In genomic region chr3:27209707-27210106, GRCm38 (mm10) we compare ENCODE assay signal across 12 mouse cellular contexts. TPM values are rescaled to one million over a fixed set of nuclear protein-coding genes. Genes with fewer than 3 reads are reported as not detected.
DNase-seq lines count a peak whose midpoint lies in the region; ATAC-seq and TF ChIP-seq lines count a peak whose summit lies in the region.
"Had no signal": no experiment of that assay in that cellular context is flagged by ENCODE, and none has a peak within 500 bp of the region (broad histone marks: within the 10 kb centered on the region; RNA-seq: fewer than 3 reads in every experiment).

No protein-coding gene starts in this region.

- no peak overlapping the region for H3K4me3 ChIP-seq in forebrain, embryonic 12.5 days (replicated peaks)
- H3K4me3 ChIP-seq in forebrain, embryonic 16.5 days (replicated peaks; ENCODE audit: low read length), result no peak overlapping the region
- no peak overlapping the region for H3K4me3 ChIP-seq in stomach, postnatal 0 days (ENCODE audit: low read depth, low read length)
- no peak overlapping the region for H3K4me3 ChIP-seq in forebrain, embryonic 13.5 days
- H3K4me3 ChIP-seq: midbrain, embryonic 12.5 days had no signal

- peak; percentile 70 to 79 for DNase-seq in right cerebral cortex, adult 2 months (ENCODE audit: low spot score in 2 of 2)
- DNase-seq in right cerebral cortex, postnatal 14 days, result no peak
- DNase-seq in layer of hippocampus, postnatal 36 days, result peak; percentile 45 to 50
- DNase-seq in stomach, postnatal 0 days (ENCODE audit: low spot score), result no peak
- DNase-seq in embryo, embryonic 11 days, result no peak
- DNase-seq: cerebellum, adult 9-11 months; kidney, adult 18-20 months had no signal

- no peak for ATAC-seq in forebrain, embryonic 12.5 days (ENCODE audit: low FRiP score)
- no peak for ATAC-seq in forebrain, embryonic 16.5 days
- peak; percentile 81 for ATAC-seq in stomach, postnatal 0 days (ENCODE audit: low FRiP score, low TSS enrichment)
- no peak for ATAC-seq in forebrain, embryonic 13.5 days

- no peaks in the 10 kb centered on the region for H3K4me1 ChIP-seq in forebrain, embryonic 12.5 days
- no peaks in the 10 kb centered on the region for H3K4me1 ChIP-seq in forebrain, embryonic 16.5 days (replicated peaks; ENCODE audit: control insufficient read depth, insufficient read depth, low read length)
- H3K4me1 ChIP-seq in stomach, postnatal 0 days (replicated peaks; ENCODE audit: control insufficient read depth, insufficient read depth), result peaks cover 3% of the 10 kb centered on the region; the same call in 1 of the 2 replicates
- H3K4me1 ChIP-seq in forebrain, embryonic 13.5 days, result no peaks in the 10 kb centered on the region
- H3K4me1 ChIP-seq: midbrain, embryonic 12.5 days had no signal

- 0 out of 2 replicates have a peak overlapping the region, but pooled peaks have one; percentile 1 for H3K27ac ChIP-seq in forebrain, embryonic 12.5 days
- no peak overlapping the region for H3K27ac ChIP-seq in forebrain, embryonic 16.5 days (ENCODE audit: low read length)
- peak overlapping the region; percentile 56 for H3K27ac ChIP-seq in stomach, postnatal 0 days (replicated peaks)
- H3K27ac ChIP-seq in forebrain, embryonic 13.5 days, result no peak overlapping the region
- H3K27ac ChIP-seq: midbrain, embryonic 12.5 days had no signal

- H3K27me3 ChIP-seq in forebrain, embryonic 12.5 days, result no peaks in the 10 kb centered on the region
- no peaks in the 10 kb centered on the region for H3K27me3 ChIP-seq in forebrain, embryonic 16.5 days (replicated peaks; ENCODE audit: control insufficient read depth, insufficient read depth, low read length)
- no peaks in the 10 kb centered on the region for H3K27me3 ChIP-seq in stomach, postnatal 0 days (ENCODE audit: control insufficient read depth, insufficient read depth, low read length)
- no peaks in the 10 kb centered on the region for H3K27me3 ChIP-seq in forebrain, embryonic 13.5 days
- H3K27me3 ChIP-seq: CH12.LX; midbrain, embryonic 12.5 days had no signal

- TF ChIP-seq CTCF in stomach, postnatal 0 days (IDR thresholded peaks at IDR 0.05; ENCODE audit: low read depth), result no peak

- H3K36me3 ChIP-seq in forebrain, embryonic 12.5 days (replicated peaks), result no peaks in the 10 kb centered on the region
- H3K36me3 ChIP-seq in forebrain, embryonic 16.5 days (ENCODE audit: control insufficient read depth, insufficient read depth), result no peaks in the 10 kb centered on the region
- H3K36me3 ChIP-seq in stomach, postnatal 0 days (ENCODE audit: control insufficient read depth, insufficient read depth, low read length), result no peaks in the 10 kb centered on the region; the same call in 1 of the 2 replicates
- H3K36me3 ChIP-seq in forebrain, embryonic 13.5 days (ENCODE audit: poor library complexity, severe bottlenecking), result 0 out of 2 replicates have a peak, but pooled peaks cover 3% of the 10 kb centered on the region
- H3K36me3 ChIP-seq: midbrain, embryonic 12.5 days had no signal

- 82% methylated on average over 9 of the region's 9 CpGs for WGBS in forebrain, embryonic 12.5 days
- WGBS in forebrain, embryonic 16.5 days, result 83% methylated on average over 9 of the region's 9 CpGs
- WGBS in stomach, postnatal 0 days, result 71% methylated on average over 9 of the region's 9 CpGs
- 86% methylated on average over 9 of the region's 9 CpGs for WGBS in forebrain, embryonic 13.5 days

- H3K9me3 ChIP-seq in forebrain, embryonic 12.5 days, result no peaks in the 10 kb centered on the region
- no peaks in the 10 kb centered on the region for H3K9me3 ChIP-seq in forebrain, embryonic 16.5 days (ENCODE audit: control insufficient read depth, low read length)
- H3K9me3 ChIP-seq in stomach, postnatal 0 days (ENCODE audit: control insufficient read depth, low read length), result no peaks in the 10 kb centered on the region
- H3K9me3 ChIP-seq in forebrain, embryonic 13.5 days (replicated peaks), result no peaks in the 10 kb centered on the region
- H3K9me3 ChIP-seq: midbrain, embryonic 12.5 days had no signal

- TF ChIP-seq EP300 in stomach, postnatal 0 days (optimal IDR thresholded peaks at IDR 0.05), result no peak

- no peak overlapping the region for H3K4me2 ChIP-seq in forebrain, embryonic 12.5 days
- H3K4me2 ChIP-seq in forebrain, embryonic 16.5 days (ENCODE audit: low read length), result no peak overlapping the region
- no peak overlapping the region for H3K4me2 ChIP-seq in stomach, postnatal 0 days (replicated peaks; ENCODE audit: low read depth)
- H3K4me2 ChIP-seq in forebrain, embryonic 13.5 days, result no peak overlapping the region
- H3K4me2 ChIP-seq: midbrain, embryonic 12.5 days had no signal

- H3K9ac ChIP-seq in forebrain, embryonic 12.5 days, result no peak overlapping the region
- no peak overlapping the region for H3K9ac ChIP-seq in forebrain, embryonic 16.5 days (replicated peaks; ENCODE audit: low read depth, low read length)
- H3K9ac ChIP-seq in stomach, postnatal 0 days (ENCODE audit: low read length), result no peak overlapping the region
- no peak overlapping the region for H3K9ac ChIP-seq in forebrain, embryonic 13.5 days
- H3K9ac ChIP-seq: midbrain, embryonic 12.5 days had no signal

RNA-seq across cellular contexts. Expression of gene Nceh1, which starts 26.9 kb away (rescaled TPM):
- 4.1 and 4.4 TPM in 2 replicates for polyA plus RNA-seq in forebrain, embryonic 12.5 days (2016; fragmentation: Nextera tagmentation; extraction: Ambion mirVana)
- 6.7 and 8.5 TPM in 2 replicates for polyA plus RNA-seq in forebrain, embryonic 16.5 days (2015; fragmentation: Nextera tagmentation; extraction: Ambion mirVana)
- 100 to 1,000 TPM; 105 to 113 TPM for total RNA-seq in layer of hippocampus, postnatal 36 days (2021)
- 23.3 and 28.4 TPM in 2 replicates for polyA plus RNA-seq in stomach, postnatal 0 days (2015; fragmentation: Nextera tagmentation; extraction: Ambion mirVana)
- polyA plus RNA-seq in forebrain, embryonic 13.5 days (2015; fragmentation: Nextera tagmentation; extraction: Ambion mirVana), result 4.5 TPM in 2 replicates

RNA-seq across cellular contexts. Expression of gene Ect2, which starts 56.0 kb away (rescaled TPM):
- 99.1 and 108 TPM in 2 replicates for polyA plus RNA-seq in forebrain, embryonic 12.5 days (2016; fragmentation: Nextera tagmentation; extraction: Ambion mirVana)
- polyA plus RNA-seq in forebrain, embryonic 16.5 days (2015; fragmentation: Nextera tagmentation; extraction: Ambion mirVana), result 26.2 and 37.0 TPM in 2 replicates
- 1 to 10 TPM in 1 of 2 experiments, under 1 TPM in 1; 0.85 to 1.5 TPM for total RNA-seq in layer of hippocampus, postnatal 36 days (2021)
- polyA plus RNA-seq in stomach, postnatal 0 days (2015; fragmentation: Nextera tagmentation; extraction: Ambion mirVana), result 7.8 and 8.6 TPM in 2 replicates
- polyA plus RNA-seq in forebrain, embryonic 13.5 days (2015; fragmentation: Nextera tagmentation; extraction: Ambion mirVana), result 67.1 and 72.6 TPM in 2 replicates

Comparison
In these comparisons a context has a peak if more than half of its experiments do, and no peak if none do; other contexts are left out.
1. H3K27ac ChIP-seq: peak in forebrain, embryonic 12.5 days (single experiment) and stomach, postnatal 0 days (single experiment); none in forebrain, embryonic 16.5 days (single experiment) and forebrain, embryonic 13.5 days (single experiment).
2. DNase-seq: peak in right cerebral cortex, adult 2 months (2 of 2) and layer of hippocampus, postnatal 36 days (2 of 2); none in right cerebral cortex, postnatal 14 days (single experiment), stomach, postnatal 0 days (single experiment) and embryo, embryonic 11 days (single experiment).